Mouse (Mus musculus) MEL (cell line): Measurements from ENCODE around the gene Olfr1394. TPM values are rescaled to one million over a fixed set of nuclear protein-coding genes. Genes with fewer than 3 reads are reported as not detected.

Experiments
- DNase-seq: peaks from one replicate; pipeline ENCODE4 v3.0.0; 2011; ENCODE audit warnings: low read depth, low spot score
- H3K27ac ChIP-seq: 2 replicates; pipeline ENCODE4 v1.5.1; 2012; ENCODE audit warnings: low read depth, mild to moderate bottlenecking, control low read depth, low read length, moderate library complexity; ENCODE audit not compliant: control insufficient read depth
- H3K27me3 ChIP-seq, 2 experiments: fragments of 150-350 bp in 1 of 2; sonication (generic) in 1 of 2; 2 replicates each; pipeline ENCODE4 v1.6.1; 2012; ENCODE audit warnings: low read length in 2 of 2, mild to moderate bottlenecking in 2 of 2, improper control_type of control experiment in 1 of 2, moderate library complexity in 1 of 2; ENCODE audit not compliant: insufficient read depth in 2 of 2, control insufficient read depth in 1 of 2
- H3K36me3 ChIP-seq, 2 experiments: 2 replicates each; pipeline ENCODE4 v1.6.1; 2012 to 2014; ENCODE audit warnings: low read length in 2 of 2, improper control_type of control experiment in 1 of 2, inconsistent platforms in 1 of 2, mild to moderate bottlenecking in 1 of 2; ENCODE audit not compliant: insufficient read depth in 2 of 2, control insufficient read depth in 1 of 2
- H3K4me1 ChIP-seq, 2 experiments: fragments of 150-350 bp in 1 of 2; sonication (generic) in 1 of 2; 2 replicates each; pipeline ENCODE4 v1.6.1; 2012; ENCODE audit warnings: low read length in 2 of 2, improper control_type of control experiment in 1 of 2, mild to moderate bottlenecking in 1 of 2; ENCODE audit not compliant: insufficient read depth in 2 of 2, control insufficient read depth in 1 of 2
- H3K4me3 ChIP-seq, 2 experiments: fragments of 150-350 bp in 1 of 2; sonication (generic) in 1 of 2; 2 replicates each; pipeline ENCODE4 v1.5.1; 2012; ENCODE audit warnings: low read depth in 2 of 2, low read length in 2 of 2, mild to moderate bottlenecking in 2 of 2, moderate library complexity in 2 of 2, control low read depth in 1 of 2, improper control_type of control experiment in 1 of 2; ENCODE audit not compliant: control insufficient read depth in 1 of 2, insufficient read depth in 1 of 2
- H3K79me2 ChIP-seq: 2 replicates; pipeline ENCODE4 v1.6.1; 2012; ENCODE audit warnings: mild to moderate bottlenecking, low read length, moderate library complexity; ENCODE audit not compliant: control insufficient read depth, poor library complexity, insufficient read depth
- H3K9ac ChIP-seq: 2 replicates; pipeline ENCODE4 v1.6.1; 2012; ENCODE audit warnings: low read depth, mild to moderate bottlenecking, control low read depth, low read length, moderate library complexity; ENCODE audit not compliant: control insufficient read depth, poor library complexity, severe bottlenecking
- H3K9me3 ChIP-seq: fragments of 150-350 bp; sonication (generic); replicated peaks from 2 replicates; pipeline ENCODE4 v1.6.1; 2012; ENCODE audit warnings: mild to moderate bottlenecking, low read length, improper control_type of control experiment, moderate library complexity; ENCODE audit not compliant: insufficient read depth
- BHLHE40 ChIP-seq: IDR thresholded peaks from 2 replicates; pipeline ENCODE4 v1.6.1; 2012; ENCODE audit warnings: low read depth, mild to moderate bottlenecking, inconsistent platforms, low read length, improper control_type of control experiment, borderline replicate concordance
- CHD1 ChIP-seq: IDR thresholded peaks from 2 replicates; pipeline ENCODE4 v1.6.1; 2012; ENCODE audit warnings: low read depth, mild to moderate bottlenecking, inconsistent platforms, low read length, improper control_type of control experiment
- CTCF ChIP-seq, 3 experiments: IDR thresholded peaks in 2 of 3; conservative IDR thresholded peaks in 1 of 3; 2 replicates each; pipeline ENCODE4 v1.5.1; 2011 to 2012; ENCODE audit warnings: low read length in 3 of 3, low read depth in 2 of 3, mild to moderate bottlenecking in 2 of 3, improper control_type of control experiment in 1 of 3, inconsistent platforms in 1 of 3, mixed read lengths in 1 of 3, moderate library complexity in 1 of 3; ENCODE audit not compliant: control insufficient read depth in 1 of 3, insufficient read depth in 1 of 3, poor library complexity in 1 of 3, severe bottlenecking in 1 of 3
- EP300 ChIP-seq, 2 experiments: IDR thresholded peaks; 2 replicates each; pipeline ENCODE4 v1.6.1; 2011; ENCODE audit warnings: improper control_type of control experiment in 2 of 2, low read length in 2 of 2, low read depth in 1 of 2, mild to moderate bottlenecking in 1 of 2
- ETS1 ChIP-seq: IDR thresholded peaks from 2 replicates; pipeline ENCODE4 v1.6.1; 2012; ENCODE audit warnings: low read depth, mild to moderate bottlenecking, inconsistent platforms, low read length, improper control_type of control experiment, moderate library complexity
- GATA1 ChIP-seq: IDR thresholded peaks from 2 replicates; pipeline ENCODE4 v1.6.1; 2011; ENCODE audit warnings: low read depth, low read length, improper control_type of control experiment
- HCFC1 ChIP-seq: IDR thresholded peaks from 2 replicates; pipeline ENCODE4 v1.6.1; 2012; ENCODE audit warnings: low read depth, mild to moderate bottlenecking, inconsistent platforms, low read length, improper control_type of control experiment, moderate library complexity
- JUND ChIP-seq: IDR thresholded peaks from 2 replicates; pipeline ENCODE4 v1.6.1; 2011; ENCODE audit warnings: low read depth, mild to moderate bottlenecking, improper control_type of control experiment, low read length
- KAT2A ChIP-seq: conservative IDR thresholded peaks from 2 replicates; pipeline ENCODE4 v1.6.1; 2012; ENCODE audit warnings: low read depth, low read length, improper control_type of control experiment, inconsistent platforms
- MAX ChIP-seq: IDR thresholded peaks from 2 replicates; pipeline ENCODE4 v1.6.1; 2011; ENCODE audit warnings: low read length, improper control_type of control experiment
- MEF2A ChIP-seq: IDR thresholded peaks from 2 replicates; pipeline ENCODE4 v1.6.1; 2014; ENCODE audit warnings: low read depth, mild to moderate bottlenecking, inconsistent platforms, low read length, improper control_type of control experiment; ENCODE audit not compliant: poor library complexity, insufficient replicate concordance, severe bottlenecking; ENCODE audit errors: extremely low read depth
- MXI1 ChIP-seq: IDR thresholded peaks from 2 replicates; pipeline ENCODE4 v1.6.1; 2011; ENCODE audit warnings: mild to moderate bottlenecking, low read depth, low read length, improper control_type of control experiment
- MYB ChIP-seq: IDR thresholded peaks from 2 replicates; pipeline ENCODE4 v1.6.1; 2011; ENCODE audit warnings: mild to moderate bottlenecking, low read depth, low read length, improper control_type of control experiment
- MYC ChIP-seq: IDR thresholded peaks from 2 replicates; pipeline ENCODE4 v1.6.1; 2011; ENCODE audit warnings: low read depth, mild to moderate bottlenecking, low read length, improper control_type of control experiment, moderate library complexity
- NELFE ChIP-seq: IDR thresholded peaks from 2 replicates; pipeline ENCODE4 v1.6.1; 2011; ENCODE audit warnings: low read depth, low read length, improper control_type of control experiment
- NRF1 ChIP-seq: IDR thresholded peaks from 2 replicates; pipeline ENCODE4 v1.6.1; 2014; ENCODE audit warnings: low read depth, mild to moderate bottlenecking, inconsistent platforms, low read length, improper control_type of control experiment, moderate library complexity; ENCODE audit not compliant: poor library complexity, insufficient read depth, severe bottlenecking
- POLR2AphosphoS5 ChIP-seq: IDR thresholded peaks from 2 replicates; pipeline ENCODE4 v1.6.1; 2012; ENCODE audit warnings: low read depth, borderline replicate concordance, mild to moderate bottlenecking, inconsistent platforms, low read length, moderate library complexity, mixed read lengths
- SIN3A ChIP-seq: IDR thresholded peaks from 2 replicates; pipeline ENCODE4 v1.6.1; 2012; ENCODE audit warnings: low read length, improper control_type of control experiment, inconsistent platforms
- SMC3 ChIP-seq: IDR thresholded peaks from 2 replicates; pipeline ENCODE4 v1.6.1; 2011; ENCODE audit warnings: low read depth, low read length, improper control_type of control experiment
- TAL1 ChIP-seq: IDR thresholded peaks from 2 replicates; pipeline ENCODE4 v1.6.1; 2012; ENCODE audit warnings: mild to moderate bottlenecking, inconsistent platforms, low read length, moderate library complexity, mixed read lengths
- TBP ChIP-seq: IDR thresholded peaks from 2 replicates; pipeline ENCODE4 v1.8.0; 2011; ENCODE audit warnings: low read depth, low read length, improper control_type of control experiment
- UBTF ChIP-seq: IDR thresholded peaks from 2 replicates; pipeline ENCODE4 v1.6.1; 2012; ENCODE audit warnings: low read depth, mild to moderate bottlenecking, inconsistent platforms, low read length, improper control_type of control experiment, moderate library complexity, borderline replicate concordance; ENCODE audit not compliant: insufficient read depth
- USF1 ChIP-seq: IDR thresholded peaks from 2 replicates; pipeline ENCODE4 v1.6.1; 2014; ENCODE audit warnings: low read depth, mild to moderate bottlenecking, inconsistent platforms, low read length, improper control_type of control experiment, moderate library complexity
- USF2 ChIP-seq, 2 experiments: IDR thresholded peaks; 2 replicates each; pipeline ENCODE4 v1.6.1; 2011 to 2012; ENCODE audit warnings: improper control_type of control experiment in 2 of 2, low read length in 2 of 2, borderline replicate concordance in 1 of 2, inconsistent platforms in 1 of 2, low read depth in 1 of 2, mild to moderate bottlenecking in 1 of 2; ENCODE audit not compliant: insufficient read depth in 1 of 2
- ZC3H11A ChIP-seq: IDR thresholded peaks from 2 replicates; pipeline ENCODE4 v1.6.1; 2012; ENCODE audit warnings: low read depth, mild to moderate bottlenecking, inconsistent platforms, low read length, improper control_type of control experiment
- ZNF384 ChIP-seq: IDR thresholded peaks from 2 replicates; pipeline ENCODE4 v1.6.1; 2012; ENCODE audit warnings: low read depth, mild to moderate bottlenecking, inconsistent platforms, low read length, improper control_type of control experiment
- polyA plus RNA-seq, 2 experiments: library from polyadenylated mRNA; stranded (reverse) in 1 of 2; unstranded in 1 of 2; fragments of >175 nt in 1 of 2; fragments of >200 nt in 1 of 2; gene quantifications; 2 replicates each; pipeline versions ENCODE4 v1.2.1 to v1.2.4; 2012; ENCODE audit warnings: low replicate concordance in 2 of 2, low read depth in 1 of 2; ENCODE audit not compliant: insufficient read length in 2 of 2, insufficient read depth in 1 of 2, missing spikeins in 1 of 2
- total RNA-seq: library from RNA; depleted of rRNA; stranded (reverse); fragments of 300-350 nt; gene quantifications from 2 replicates; pipeline ENCODE4 v1.2.3, GENCODE M21; 2012

Gene Olfr1394
- total and polyA plus RNA-seq, 3 experiments: not detected

- no peak for TF ChIP-seq JUND
- no peak for TF ChIP-seq ZC3H11A
- TF ChIP-seq NELFE: peak; percentile 79
- peak; percentile 16; the same call in 1 of the 2 replicates for TF ChIP-seq NRF1
- TF ChIP-seq USF1: peak; percentile 98
- peak; percentile 64; the same call in 1 of the 2 replicates for TF ChIP-seq MEF2A
- TF ChIP-seq ETS1: peak; percentile 90
- TF ChIP-seq UBTF: peak; percentile 95; the same call in 1 of the 2 replicates
- TF ChIP-seq MAX: peak; percentile 97
- no peak for TF ChIP-seq MYB
- TF ChIP-seq MYC: peak; percentile 87
- peak; percentile 75 for TF ChIP-seq KAT2A
- TF ChIP-seq CTCF (IDR thresholded peaks at IDR 0.05 in 2 of 3, conservative IDR thresholded peaks at IDR 0.05 in 1 of 3; ENCODE audit: control insufficient read depth in 1 of 3, insufficient read depth in 1 of 3, low read depth in 2 of 3, low read length in 3 of 3, poor library complexity in 1 of 3, severe bottlenecking in 1 of 3): no peak
Measured at GRCm38 (mm10) chr11:49203129-49203768, 49.1 kb downstream of the Olfr1394 start, which contains the start of gene Zfp62 (continued).

- H3K36me3 ChIP-seq: peaks cover 7 to 48% of the 10 kb centered on the region in 2 experiments
- DNase-seq: peak; percentile 85
- H3K9ac ChIP-seq: peak overlapping the region; percentile 93
- H3K9me3 ChIP-seq: no peaks in the 10 kb centered on the region
- H3K79me2 ChIP-seq: peaks cover 50% of the 10 kb centered on the region
- peak; percentile 79 for TF ChIP-seq USF1
- TF ChIP-seq CHD1: 0 out of 2 replicates have a peak, but pooled peaks have one; percentile 90
- TF ChIP-seq POLR2AphosphoS5: no peak
- 0 out of 2 replicates have a peak, but pooled peaks have one; percentile 2 for TF ChIP-seq GATA1
- TF ChIP-seq MYC: peak; percentile 8; the same call in 1 of the 2 replicates
- peak; percentile 58; the same call in 1 of the 2 replicates for TF ChIP-seq ETS1
- no peak for TF ChIP-seq MEF2A
- TF ChIP-seq HCFC1: peak; percentile 52; the same call in 1 of the 2 replicates
- 0 out of 4 replicates have a peak, but pooled peaks of 1 of the 2 experiments have one; percentile 34 for TF ChIP-seq USF2 (IDR thresholded peaks at IDR 0.05; ENCODE audit: borderline replicate concordance in 1 of 2, insufficient read depth in 1 of 2, low read depth in 1 of 2, low read length in 2 of 2)
- no peak for TF ChIP-seq TAL1
- TF ChIP-seq SMC3: no peak
- peak in 1 of 2 experiments; percentile 33; a peak in 3 of 4 replicates for TF ChIP-seq EP300 (IDR thresholded peaks at IDR 0.05; ENCODE audit: low read depth in 1 of 2, low read length in 2 of 2)
- TF ChIP-seq MXI1: peak; percentile 49
- 0 out of 2 replicates have a peak, but pooled peaks have one; percentile 36 for TF ChIP-seq TBP
- TF ChIP-seq UBTF: 0 out of 2 replicates have a peak, but pooled peaks have one; percentile 22
- TF ChIP-seq ZNF384: 0 out of 2 replicates have a peak, but pooled peaks have one; percentile 23
- peak; percentile 50 for TF ChIP-seq MAX
- TF ChIP-seq BHLHE40: peak; percentile 67; the same call in 1 of the 2 replicates
- TF ChIP-seq SIN3A: peak; percentile 64; the same call in 1 of the 2 replicates
- peak overlapping the region; percentile 72 to 73 for H3K4me3 ChIP-seq
- H3K4me1 ChIP-seq: peaks cover 16 to 41% of the 10 kb centered on the region in 2 experiments
- H3K27ac ChIP-seq: peak overlapping the region; percentile 94
- no peaks in the 10 kb centered on the region for H3K27me3 ChIP-seq
Measured at GRCm38 (mm10) chr11:49203771-49204497, 49.8 kb downstream of the Olfr1394 start.
